Mouse (Mus musculus): ENCODE results near the gene C130032M10Rik. TPM values are rescaled to one million over a fixed set of nuclear protein-coding genes. Genes with fewer than 3 reads are reported as not detected.

Gene C130032M10Rik
- polyA plus RNA-seq, 1 experiment from 2014 or later: 0.18 TPM

Other genes with a start within 250 kb of the C130032M10Rik start
- gene Bcl2a1c, start 185.6 kb upstream of the C130032M10Rik start, polyA plus RNA-seq (2016; fragmentation: Nextera tagmentation; extraction: Ambion mirVana): not detected in 2 replicates
- 33.2 and 33.8 TPM in 2 replicates for gene Crtap, start 125.0 kb upstream of the C130032M10Rik start, polyA plus RNA-seq (2016; fragmentation: Nextera tagmentation; extraction: Ambion mirVana)
- 16.7 and 17.7 TPM in 2 replicates for gene Glb1, start 114.6 kb upstream of the C130032M10Rik start, polyA plus RNA-seq (2016; fragmentation: Nextera tagmentation; extraction: Ambion mirVana)
- 4.7 and 4.8 TPM in 2 replicates for gene Tmppe, start 114.6 kb upstream of the C130032M10Rik start, polyA plus RNA-seq (2016; fragmentation: Nextera tagmentation; extraction: Ambion mirVana)
- gene Ccr4, start 10.8 kb upstream of the C130032M10Rik start, polyA plus RNA-seq (2016; fragmentation: Nextera tagmentation; extraction: Ambion mirVana): not detected in 2 replicates
- gene Trim71, start 48.7 kb downstream of the C130032M10Rik start, polyA plus RNA-seq (2016; fragmentation: Nextera tagmentation; extraction: Ambion mirVana): 1.7 and 2.0 TPM in 2 replicates
- 35.8 and 38.9 TPM in 2 replicates for gene Cnot10, start 124.5 kb downstream of the C130032M10Rik start, polyA plus RNA-seq (2016; fragmentation: Nextera tagmentation; extraction: Ambion mirVana)
- 37.7 and 41.3 TPM in 2 replicates for gene Dync1li1, start 173.1 kb downstream of the C130032M10Rik start, polyA plus RNA-seq (2016; fragmentation: Nextera tagmentation; extraction: Ambion mirVana)
- gene Cmtm6, start 215.4 kb downstream of the C130032M10Rik start, polyA plus RNA-seq (2016; fragmentation: Nextera tagmentation; extraction: Ambion mirVana): 26.0 and 29.1 TPM in 2 replicates

All from liver, embryonic 12.5 days (tissue).